Mouse (Mus musculus) megakaryocyte, adult 5-6 weeks (primary cell): ENCODE measurements around the gene Ifit3b. TPM values are rescaled to one million over a fixed set of nuclear protein-coding genes. Genes with fewer than 3 reads are reported as not detected.
"Not testable (repeated sequence)": the region's sequence is repeated elsewhere in the genome, so short reads cannot be mapped to it uniquely, and the experiment has no call there.

Experiments used
- ATAC-seq: 2 replicates; pipeline ENCODE4 v1.8.0; 2016; ENCODE audit warnings: mild to moderate bottlenecking, inconsistent platforms; ENCODE audit not compliant: poor library complexity, severe bottlenecking
- total RNA-seq, 2 experiments: library from RNA; stranded (forward) in 1 of 2; stranded (reverse) in 1 of 2; fragments of 153-499, 151-499 nt in 1 of 2; fragments of 221-1000, 200-1000 nt in 1 of 2; gene quantifications; 2 replicates each; pipeline versions ENCODE4 v1.2.3 to v1.2.4; 2015 to 2017

Ifit3b gene
- total RNA-seq, 2 experiments from 2014 or later: 4.7 to 5.1 TPM

DNA sequence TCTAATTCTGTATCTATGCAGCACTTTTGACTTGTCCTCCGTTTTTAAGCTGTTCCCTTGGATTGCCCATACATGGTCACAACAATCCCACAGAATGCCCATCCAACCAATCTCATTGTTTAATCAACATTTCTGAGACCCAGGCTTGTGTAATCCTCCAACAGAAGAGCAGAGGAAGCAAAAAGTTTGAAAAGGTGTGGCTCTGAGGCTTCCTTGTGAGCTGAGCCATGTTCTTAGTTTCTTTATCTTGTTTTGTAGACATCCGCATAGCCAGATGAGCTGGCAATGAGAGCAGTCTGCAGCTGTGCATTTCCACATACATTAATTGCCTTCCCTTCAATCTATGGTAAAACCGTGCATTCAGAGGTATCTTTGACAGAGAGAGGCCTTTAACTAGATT, 2.3 kb upstream of the Ifit3b start:
- no peak for ATAC-seq

DNA sequence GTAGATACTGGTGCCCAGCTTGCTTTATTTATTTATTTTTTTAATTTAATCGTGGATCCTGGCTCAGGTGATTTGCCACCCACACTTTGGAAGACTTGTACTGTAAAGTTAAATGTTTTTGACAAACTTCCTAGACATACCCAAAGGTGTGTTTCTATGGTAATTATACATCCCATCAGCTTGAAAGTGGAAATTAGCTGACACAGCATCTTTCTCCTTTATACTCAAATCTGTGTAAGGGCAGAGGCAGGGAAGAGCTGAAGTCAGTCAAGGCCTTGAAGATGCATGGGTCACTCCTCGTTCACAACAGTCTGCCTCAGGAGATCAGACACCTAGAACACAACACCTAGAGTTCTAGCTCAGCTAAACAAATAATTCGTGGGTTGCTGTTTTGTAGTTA, 2.3 kb downstream of the Ifit3b start:
- not testable (repeated sequence) for ATAC-seq

DNA sequence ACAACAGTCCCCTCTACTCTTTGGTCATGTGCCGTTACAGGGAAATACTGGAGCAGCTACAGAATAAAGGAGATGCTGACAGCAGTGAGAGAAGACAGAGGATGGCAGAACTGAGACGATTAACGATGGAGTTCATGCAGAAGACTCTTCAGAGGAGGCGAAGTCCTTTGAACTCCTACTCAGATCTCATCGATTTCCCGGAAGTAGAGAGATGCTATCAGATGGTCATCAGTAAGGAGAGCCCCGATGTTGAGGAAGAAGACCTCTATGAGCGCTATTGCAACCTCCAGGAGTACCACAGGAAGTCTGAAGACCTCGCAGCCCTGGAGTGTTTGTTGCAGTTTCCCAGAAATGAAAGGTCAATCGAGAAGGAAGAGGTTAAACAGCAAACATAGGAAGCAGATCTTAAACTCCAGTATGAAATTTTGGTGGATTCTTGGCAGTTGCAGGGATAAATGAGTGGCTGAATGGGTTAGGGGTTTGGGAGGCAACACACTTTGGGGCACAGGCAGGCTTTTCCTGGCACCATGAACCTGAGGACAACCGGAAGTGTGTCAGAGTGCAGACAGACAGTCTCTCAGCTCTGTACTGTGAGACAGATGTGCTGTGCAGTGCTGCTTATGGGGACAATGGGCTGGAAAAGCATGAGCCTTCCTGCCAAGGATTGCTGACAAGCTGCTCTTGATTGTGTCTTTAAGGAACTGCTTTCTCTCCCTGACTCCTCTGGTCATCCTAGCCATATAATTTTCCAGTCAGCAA, 4.7 kb downstream of the Ifit3b start:
- not testable (repeated sequence) for ATAC-seq

DNA sequence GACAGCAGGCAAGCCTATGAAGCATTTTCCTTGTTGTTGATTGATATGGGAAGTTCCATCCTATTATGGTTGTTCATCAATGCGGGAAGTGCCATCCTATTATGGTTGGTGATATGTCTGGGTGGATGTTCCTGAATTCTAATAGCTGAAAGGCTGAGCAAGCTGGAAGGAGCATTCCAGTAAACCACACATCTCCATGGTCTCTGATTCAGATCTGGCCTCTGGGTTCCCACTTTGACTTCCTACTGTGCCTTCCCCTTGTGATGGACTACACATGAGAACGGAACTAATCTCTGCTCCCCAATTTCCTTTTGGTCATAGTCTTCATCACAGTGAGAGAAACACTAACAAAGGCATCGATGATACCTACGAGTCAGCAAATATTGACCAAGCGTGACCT, 13.1 kb downstream of the Ifit3b start:
- no peak for ATAC-seq

DNA sequence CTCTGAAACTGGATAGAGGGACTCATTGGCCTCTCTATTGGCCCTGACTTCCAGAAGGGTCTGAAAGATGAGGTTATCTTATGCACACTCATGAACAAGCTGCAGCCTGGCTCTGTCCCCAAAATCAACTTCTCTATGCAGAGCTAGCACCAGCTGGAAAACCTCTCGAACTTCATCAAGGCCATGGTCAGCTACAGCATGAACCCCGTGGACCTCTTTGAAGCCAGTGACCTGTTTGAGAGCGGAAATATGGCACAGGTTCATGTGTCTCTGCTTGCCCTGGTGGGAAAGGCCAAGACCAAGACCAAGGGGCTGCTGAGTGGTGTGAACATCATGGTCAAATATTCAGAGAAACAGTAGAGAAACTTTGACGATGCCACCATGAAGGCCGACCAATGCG, 16.0 kb downstream of the Ifit3b start:
- ATAC-seq: no peak

DNA sequence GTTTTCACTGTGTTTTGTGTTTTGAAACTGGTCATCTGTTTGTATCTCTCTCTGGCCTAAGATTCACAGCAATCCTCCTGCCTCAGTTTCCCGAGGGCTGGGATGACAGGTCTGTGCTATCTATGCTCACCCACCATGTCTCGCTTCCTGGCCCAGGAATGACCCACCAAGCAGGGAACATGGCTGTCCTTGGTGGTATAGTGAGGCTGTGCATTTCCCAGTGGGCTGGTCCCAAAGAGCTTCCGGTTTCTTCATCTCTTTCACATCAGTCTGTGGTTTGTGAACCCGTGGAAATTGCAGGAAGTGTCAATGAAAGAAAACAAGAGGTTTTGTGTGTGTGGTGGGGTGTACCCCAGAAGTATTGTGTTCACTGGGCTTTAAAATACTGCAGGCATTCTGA, 16.9 kb downstream of the Ifit3b start:
- ATAC-seq: peak; percentile 89

DNA sequence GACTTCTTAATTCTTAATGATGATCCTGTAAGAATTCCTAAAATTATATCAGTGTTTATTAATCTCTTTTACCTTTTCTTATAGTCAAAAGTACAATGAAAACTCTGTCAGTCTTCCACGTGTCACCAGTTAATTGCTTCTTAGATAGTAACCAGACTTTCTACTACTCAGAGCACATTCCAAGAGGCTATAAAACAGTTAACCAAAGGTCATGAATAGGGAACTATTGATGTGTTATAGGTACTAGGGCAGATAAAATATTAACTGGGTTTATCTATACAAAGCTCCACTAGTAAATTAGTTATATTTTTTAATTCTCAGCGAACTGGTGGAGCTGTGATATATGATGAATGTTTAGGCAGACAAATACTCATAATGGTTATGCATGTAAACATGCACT, 19.7 kb downstream of the Ifit3b start:
- ATAC-seq: no peak

DNA sequence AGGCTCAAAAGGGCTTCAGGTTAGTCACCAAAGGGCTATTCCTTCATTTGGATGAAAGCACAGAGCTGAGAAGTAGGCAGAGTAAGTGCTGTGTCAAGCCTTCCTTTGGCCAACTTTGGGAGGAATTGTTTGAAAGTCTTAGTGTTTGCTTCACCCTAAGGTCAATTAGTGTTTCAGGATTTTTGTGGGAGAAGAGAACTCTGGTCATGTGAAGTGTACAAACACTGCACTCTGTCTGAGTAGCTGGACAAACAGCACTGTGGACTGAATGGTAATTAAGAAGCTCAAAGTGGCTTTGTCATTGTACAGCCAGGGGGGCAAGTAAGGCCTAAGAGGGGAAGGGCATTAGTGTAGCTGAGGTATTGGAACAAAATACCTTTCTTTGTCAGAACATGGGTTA, 23.7 kb downstream of the Ifit3b start:
- ATAC-seq: no peak

DNA sequence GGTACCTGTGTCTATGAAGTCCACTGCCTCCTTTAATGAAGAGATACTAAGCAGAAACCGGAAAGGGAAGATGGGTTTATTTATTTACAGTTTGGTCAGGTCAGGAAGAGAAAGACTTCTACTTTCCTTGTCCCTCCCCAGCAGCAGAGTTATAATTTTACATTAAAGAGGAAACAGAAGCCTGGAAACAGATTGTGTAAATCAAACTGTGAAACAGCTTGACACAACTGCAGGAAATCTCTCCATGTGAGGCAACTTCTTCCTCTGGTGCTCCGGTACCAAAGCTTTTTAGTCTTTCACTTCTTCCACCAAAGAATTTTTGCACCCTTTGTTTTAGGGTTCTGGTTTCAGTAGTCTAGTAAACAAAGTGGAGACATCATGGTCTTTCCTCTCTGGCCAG, 25.7 kb downstream of the Ifit3b start:
- peak; percentile 82 for ATAC-seq

DNA sequence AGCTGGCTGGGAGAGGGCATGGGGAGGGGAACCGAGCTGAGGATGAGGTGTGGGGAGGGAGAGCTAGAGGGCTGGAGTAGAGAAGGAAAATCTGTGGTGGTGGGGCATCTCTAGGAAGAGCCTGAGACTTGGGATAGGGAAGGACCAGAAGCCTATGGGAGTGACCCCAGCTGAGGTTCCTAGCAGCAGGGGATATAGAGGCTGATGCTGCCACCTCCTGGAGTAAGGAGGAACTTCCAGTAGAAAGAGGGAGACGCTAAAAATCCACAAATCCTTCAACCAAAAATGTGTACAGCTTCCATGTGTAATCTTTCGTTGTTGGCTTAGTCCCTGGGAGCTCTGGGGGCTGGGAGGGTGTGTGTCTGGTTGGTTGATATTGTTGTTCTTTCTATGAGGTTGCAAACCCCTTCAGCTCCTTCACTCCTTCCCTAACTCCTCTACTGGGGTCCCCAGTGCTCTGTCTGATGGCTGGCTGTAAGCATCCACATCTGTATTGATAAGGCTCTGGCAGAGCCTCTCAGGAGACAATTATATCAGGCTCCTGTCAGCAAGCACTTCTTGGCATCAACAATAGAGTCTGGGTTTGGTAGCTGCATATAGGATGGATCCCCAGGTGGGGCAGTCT, 29.3 kb downstream of the Ifit3b start:
- peak; percentile 66 for ATAC-seq

DNA sequence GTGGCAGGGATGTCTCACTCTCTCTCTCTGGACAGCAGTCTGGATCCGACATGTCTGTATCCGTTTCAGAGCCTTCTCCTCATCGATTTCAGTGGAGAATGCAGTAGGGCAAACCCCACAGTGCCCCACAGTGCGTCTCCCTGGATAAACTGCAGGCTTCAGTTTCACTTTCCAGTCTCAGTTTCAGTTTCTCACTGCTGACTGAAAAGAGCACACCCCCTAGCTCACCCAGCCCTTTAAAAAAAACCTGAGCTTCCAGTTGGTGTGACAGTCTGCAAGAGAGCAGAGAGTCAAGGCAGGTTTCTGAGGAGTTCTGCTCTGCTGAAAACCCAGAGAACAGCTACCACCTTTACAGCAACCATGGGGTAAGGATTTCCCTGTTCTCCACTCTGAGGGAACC, 32.9 kb downstream of the Ifit3b start, which contains the start of the genes Ifit1bl2 and Ifit1:
Gene Ifit1bl2, minus strand, starts transcription at position 121 of the 400 bp plus-strand sequence.
Gene Ifit1, plus strand, starts transcription at position 249 of the 400 bp plus-strand sequence.
- ATAC-seq: peak; percentile 89

DNA sequence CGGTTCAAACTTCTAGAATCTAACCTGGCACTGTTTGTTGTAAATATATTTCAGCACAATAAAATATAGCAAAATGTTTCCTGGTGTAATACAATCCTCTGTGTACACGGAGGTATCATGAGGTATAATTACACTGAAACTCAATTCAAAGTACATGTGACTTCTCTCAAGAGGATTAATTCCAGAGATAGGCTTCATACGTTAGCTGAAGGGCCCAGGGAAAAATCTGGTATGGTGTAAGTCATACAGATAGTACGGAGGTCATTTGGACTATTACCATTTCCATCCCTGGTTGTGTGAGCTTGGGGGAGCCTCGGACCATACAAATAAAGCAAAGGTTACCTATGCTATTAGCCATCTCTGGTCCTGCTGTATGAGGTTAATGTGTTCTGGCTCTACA, 34.8 kb downstream of the Ifit3b start:
- ATAC-seq: no peak

DNA sequence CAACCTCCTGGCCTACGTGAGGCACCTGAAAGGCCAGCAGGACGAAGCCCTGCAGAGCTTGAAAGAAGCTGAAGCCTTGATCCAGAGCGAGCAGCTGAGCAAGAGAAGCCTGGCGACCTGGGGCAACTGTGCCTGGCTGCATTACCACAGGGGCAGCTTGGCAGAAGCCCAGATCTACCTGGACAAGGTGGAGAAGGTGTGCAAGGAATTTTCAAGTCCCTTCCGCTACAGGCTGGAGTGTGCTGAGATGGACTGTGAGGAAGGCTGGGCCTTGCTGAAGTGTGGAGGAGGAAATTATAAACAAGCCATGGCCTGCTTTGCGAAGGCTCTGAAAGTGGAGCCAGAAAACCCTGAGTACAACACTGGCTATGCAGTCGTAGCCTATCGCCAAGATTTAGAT, 39.9 kb downstream of the Ifit3b start:
- not testable (repeated sequence) for ATAC-seq

DNA sequence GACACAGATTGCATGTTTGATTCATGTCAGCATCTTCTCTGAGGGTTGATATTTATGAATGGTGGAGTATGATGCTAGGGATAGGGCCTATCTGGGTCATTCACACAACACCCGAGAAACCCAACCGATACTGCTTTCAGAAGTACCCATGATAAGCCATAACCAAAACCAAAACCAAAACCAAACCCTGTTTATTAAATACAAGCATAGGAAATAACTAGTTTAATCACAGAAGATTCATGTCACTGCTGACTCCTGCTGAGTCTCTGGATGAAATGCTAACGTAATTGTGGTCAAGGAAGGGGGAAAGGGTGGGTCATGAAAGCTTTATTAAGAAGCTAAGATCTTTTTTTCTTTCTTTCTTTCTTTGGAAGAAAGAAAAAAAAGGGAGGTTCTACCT, 42.5 kb downstream of the Ifit3b start:
- no peak for ATAC-seq

DNA sequence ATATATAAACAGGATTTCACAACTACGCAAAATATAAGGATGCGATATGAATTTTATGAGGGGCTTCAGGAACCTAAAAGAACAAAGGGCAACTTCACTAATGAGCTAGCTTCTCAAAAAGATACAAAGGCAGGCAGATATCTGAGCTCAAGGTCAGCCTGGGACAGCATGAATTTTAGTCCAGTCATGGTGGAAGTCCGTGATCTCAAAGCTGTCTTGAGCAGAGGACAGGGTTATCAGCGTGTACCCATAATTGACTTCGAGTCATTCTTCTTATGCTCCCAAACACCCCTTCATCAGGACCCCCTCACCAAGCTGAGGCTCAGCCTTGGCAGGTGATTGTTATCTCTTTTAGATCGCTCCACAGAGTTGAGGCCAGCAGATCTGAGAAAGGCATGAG, 43.2 kb downstream of the Ifit3b start:
- no peak for ATAC-seq

DNA sequence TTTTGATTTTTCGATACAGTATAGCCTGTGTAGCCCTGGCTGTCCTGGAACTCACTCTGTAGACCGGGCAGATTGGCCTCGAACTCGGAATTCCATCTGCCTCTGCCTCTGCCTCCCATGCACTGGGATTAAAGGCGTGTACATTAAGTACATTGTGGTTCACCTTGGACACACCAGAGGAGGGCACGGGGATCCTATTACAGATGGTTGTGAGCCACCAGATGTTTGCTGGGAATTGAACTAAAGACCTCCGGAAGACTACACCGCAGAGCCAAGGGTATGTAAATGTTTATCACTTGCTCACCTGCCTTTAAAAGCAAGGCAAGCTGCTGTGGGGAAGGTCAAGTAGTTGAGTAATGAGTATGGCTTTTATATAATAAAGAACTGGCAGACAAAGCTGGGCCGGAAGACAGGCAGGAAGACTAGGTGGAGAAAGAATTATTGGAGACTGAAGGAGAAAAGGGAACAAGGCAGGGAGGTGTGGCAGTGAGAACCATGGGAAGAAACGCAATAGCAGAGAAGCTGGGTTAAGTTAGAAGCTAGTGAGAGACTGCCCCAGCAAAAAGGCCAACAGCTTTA, 47.5 kb downstream of the Ifit3b start:
- no peak for ATAC-seq

DNA sequence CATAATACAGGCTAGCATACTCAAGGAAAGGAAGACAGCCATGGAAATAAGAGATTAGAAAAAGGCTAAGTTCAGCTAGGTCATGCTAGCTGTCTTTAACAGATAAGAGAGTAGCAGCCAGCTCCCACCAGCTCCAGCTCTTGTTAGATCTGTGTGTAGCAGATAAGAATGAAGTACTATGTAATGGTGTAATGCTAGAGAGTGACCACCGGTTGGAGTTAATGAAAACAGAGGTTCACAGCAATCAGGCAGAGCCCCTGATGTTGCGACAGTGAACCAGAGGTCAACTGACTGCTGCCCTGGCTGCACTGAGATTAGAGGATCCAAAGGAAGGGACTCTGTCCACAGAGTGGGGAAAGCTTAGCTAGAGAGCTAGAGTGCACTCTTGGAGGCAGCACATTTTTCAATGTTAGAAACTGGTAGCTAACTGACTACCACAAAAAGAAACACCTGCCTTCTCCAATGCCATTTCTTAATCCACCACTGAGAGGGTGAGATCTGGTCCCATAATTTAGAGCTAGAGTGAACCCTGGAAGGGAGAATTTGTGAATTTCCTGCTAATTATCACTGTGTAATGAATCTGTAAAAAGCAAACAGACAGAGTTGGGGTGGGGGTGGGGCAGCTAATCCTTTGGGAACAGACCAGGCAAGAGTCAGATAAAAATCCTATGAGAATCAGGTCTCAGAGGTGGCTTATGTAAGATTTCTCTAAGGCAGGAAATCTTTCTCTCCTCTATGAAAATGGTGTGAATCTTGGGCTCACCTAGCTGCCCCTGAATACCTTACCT, 48.9 kb downstream of the Ifit3b start:
- ATAC-seq: peak; percentile 69

DNA sequence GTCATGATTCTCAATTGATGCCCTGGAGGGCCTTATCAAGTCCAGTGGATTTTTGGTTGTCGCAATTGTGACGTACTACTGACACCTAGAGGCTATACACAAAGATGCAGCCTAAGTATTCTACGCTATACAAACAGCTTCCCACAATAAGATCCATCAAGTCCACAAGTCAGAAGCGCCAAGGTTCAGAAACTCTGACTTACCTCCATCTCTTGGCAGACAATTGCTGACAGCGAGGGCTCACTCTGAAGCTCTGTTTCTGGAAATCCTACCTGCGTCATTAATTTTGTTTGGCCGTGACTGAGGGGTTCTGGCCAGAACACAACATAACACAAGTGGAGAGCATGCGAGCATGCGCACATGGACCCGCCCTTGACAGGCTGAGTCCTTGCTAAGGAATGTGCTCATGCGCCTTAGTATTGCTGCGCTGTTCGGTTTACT, 54.3 kb downstream of the Ifit3b start:
- ATAC-seq: peak; percentile 86

DNA sequence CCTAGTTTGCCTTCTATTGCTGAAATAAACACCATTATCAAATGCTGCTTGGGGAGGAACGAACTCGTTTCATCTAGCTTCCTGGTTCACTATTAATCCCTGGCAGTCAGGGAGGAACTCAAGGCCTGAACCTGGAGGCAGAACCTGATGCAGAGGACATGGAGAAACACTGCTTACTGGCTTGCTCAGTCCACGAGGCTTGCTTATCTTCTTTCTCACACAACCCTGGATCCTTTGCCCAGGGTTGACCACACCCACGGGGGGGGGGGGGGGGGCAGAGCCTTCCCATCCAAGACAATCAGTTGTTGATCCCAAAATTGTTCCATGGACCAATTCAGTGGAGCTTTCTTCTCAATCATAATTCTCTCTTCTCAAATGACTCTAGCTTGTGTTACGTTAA, 55.0 kb downstream of the Ifit3b start:
- no peak for ATAC-seq
